Mouse (Mus musculus) hindbrain, embryonic 11.5 days (tissue): ENCODE results near the gene Tead2. TPM values are rescaled to one million over a fixed set of nuclear protein-coding genes. Genes with fewer than 3 reads are reported as not detected.

Source experiments
- ATAC-seq: fragments of 200-750 bp; cut with Nextera tagmentation; 2 replicates; pipeline ENCODE4 v1.8.0; 2017; ENCODE audit warnings: mild to moderate bottlenecking, moderate TSS enrichment, moderate library complexity; ENCODE audit not compliant: low FRiP score
- DNase-seq: peaks from one replicate; pipeline ENCODE4 v3.0.0-alpha.2; 2015; ENCODE audit warnings: low spot score
- H3K27ac ChIP-seq: fragments of 300-500 bp; sonication (generic); 2 replicates; pipeline ENCODE4 v1.5.1; 2014; ENCODE audit warnings: mild to moderate bottlenecking, low read depth, low read length
- H3K27me3 ChIP-seq: fragments of 300-500 bp; sonication (generic); 2 replicates; pipeline ENCODE4 v1.6.1; 2014; ENCODE audit warnings: mild to moderate bottlenecking, low read length, moderate library complexity, mixed read lengths; ENCODE audit not compliant: control insufficient read depth, insufficient read depth
- H3K36me3 ChIP-seq: fragments of 300-500 bp; sonication (generic); 2 replicates; pipeline ENCODE4 v1.6.1; 2014; ENCODE audit warnings: mild to moderate bottlenecking, low read length, moderate library complexity, mixed read lengths; ENCODE audit not compliant: control insufficient read depth, insufficient read depth
- H3K4me1 ChIP-seq: fragments of 300-500 bp; sonication (generic); replicated peaks from 2 replicates; pipeline ENCODE4 v1.6.1; 2014; ENCODE audit warnings: low read length, mixed read lengths; ENCODE audit not compliant: control insufficient read depth, insufficient read depth
- H3K4me2 ChIP-seq: fragments of 300-500 bp; sonication (generic); replicated peaks from 2 replicates; pipeline ENCODE4 v1.6.1; 2014; ENCODE audit warnings: mild to moderate bottlenecking, low read depth, low read length
- H3K4me3 ChIP-seq: fragments of 300-500 bp; sonication (generic); 2 replicates; pipeline ENCODE4 v1.5.1; 2014; ENCODE audit warnings: low read depth, low read length
- H3K9ac ChIP-seq: fragments of 300-500 bp; sonication (generic); 2 replicates; pipeline ENCODE4 v1.6.1; 2014; ENCODE audit warnings: low read depth, low read length
- H3K9me3 ChIP-seq: fragments of 300-500 bp; sonication (generic); 2 replicates; pipeline ENCODE4 v1.6.1; 2016; ENCODE audit warnings: low read length; ENCODE audit not compliant: control insufficient read depth
- whole genome bisulfite sequencing: fragments of 180-500 bp; shearing (Covaris S2); extraction: QIAGEN DNeasy Blood & Tissue Kit; methylation state at CpG from one replicate; pipeline ENCODE4 v1.1.7; 2014; 5-methylcytosine and 5-hydroxymethylcytosine counted together
- polyA plus RNA-seq: library from polyadenylated mRNA; unstranded; fragments of >200 nt; fragmentation: Nextera tagmentation; extraction: Ambion mirVana; gene quantifications from 2 replicates; pipeline ENCODE4 v1.2.1, GENCODE M21; 2014

Tead2 gene
- polyA plus RNA-seq, 1 experiment from 2014 or later = 229 TPM

DNA sequence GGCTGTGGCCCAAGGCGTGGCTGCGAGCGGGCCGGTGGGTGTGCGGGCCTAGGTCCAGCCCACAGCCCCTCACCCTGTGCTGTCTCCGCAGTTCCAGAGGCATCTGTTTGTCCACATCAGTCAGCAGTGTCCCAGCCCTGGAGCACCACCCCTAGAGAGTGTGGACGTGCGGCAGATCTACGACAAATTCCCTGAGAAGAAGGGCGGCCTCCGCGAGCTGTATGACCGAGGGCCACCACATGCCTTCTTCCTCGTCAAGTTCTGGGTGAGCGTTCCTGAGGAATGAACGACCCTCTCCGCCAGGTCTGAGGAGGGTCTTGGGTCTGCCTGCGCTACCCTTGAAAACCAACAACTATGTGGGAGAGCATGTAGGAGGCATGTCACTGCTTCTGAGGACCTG is 13.0 kb downstream of the Tead2 start:
- no peak overlapping the region for H3K4me3 ChIP-seq
- H3K36me3 ChIP-seq = peaks cover 34% of the 10 kb centered on the region
- DNase-seq (no peak), ATAC-seq (no peak)
- no peak overlapping the region for H3K9ac ChIP-seq
- no peaks in the 10 kb centered on the region for H3K9me3 ChIP-seq
- H3K4me1 ChIP-seq = no peaks in the 10 kb centered on the region; the same call in 1 of the 2 replicates
- H3K27me3 ChIP-seq = no peaks in the 10 kb centered on the region
- 96% methylated on average over 18 of the region's 18 CpGs for WGBS
- no peak overlapping the region for H3K27ac ChIP-seq
- no peak overlapping the region for H3K4me2 ChIP-seq

DNA sequence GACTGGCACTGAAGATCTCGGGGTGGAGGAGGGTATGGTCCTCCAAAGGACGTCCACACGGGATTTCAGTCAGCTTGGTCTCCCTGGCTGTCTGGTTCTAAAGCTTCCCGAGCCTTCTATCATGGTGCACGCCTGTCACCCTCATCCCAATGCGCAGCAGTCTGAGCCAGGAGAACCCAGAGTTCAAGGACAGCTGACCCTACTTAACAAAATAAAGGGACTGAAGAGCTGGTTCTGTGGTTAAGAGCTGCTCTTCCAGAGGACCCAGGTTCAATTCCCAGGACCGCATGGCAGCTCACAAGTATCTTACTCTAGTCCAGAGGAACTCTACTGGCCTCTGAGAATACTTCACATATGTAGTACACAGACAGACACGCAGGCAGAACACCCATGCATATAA is 13.5 kb downstream of the Tead2 start:
- no peaks in the 10 kb centered on the region for H3K27me3 ChIP-seq
- H3K4me3 ChIP-seq = no peak overlapping the region
- no peaks in the 10 kb centered on the region for H3K9me3 ChIP-seq
- ATAC-seq (no peak), DNase-seq (no peak)
- H3K4me1 ChIP-seq = peaks cover 3% of the 10 kb centered on the region
- H3K36me3 ChIP-seq = peaks cover 34% of the 10 kb centered on the region
- no peak overlapping the region for H3K4me2 ChIP-seq
- H3K27ac ChIP-seq = no peak overlapping the region
- no peak overlapping the region for H3K9ac ChIP-seq
- WGBS = 93% methylated on average over 8 of the region's 8 CpGs

DNA sequence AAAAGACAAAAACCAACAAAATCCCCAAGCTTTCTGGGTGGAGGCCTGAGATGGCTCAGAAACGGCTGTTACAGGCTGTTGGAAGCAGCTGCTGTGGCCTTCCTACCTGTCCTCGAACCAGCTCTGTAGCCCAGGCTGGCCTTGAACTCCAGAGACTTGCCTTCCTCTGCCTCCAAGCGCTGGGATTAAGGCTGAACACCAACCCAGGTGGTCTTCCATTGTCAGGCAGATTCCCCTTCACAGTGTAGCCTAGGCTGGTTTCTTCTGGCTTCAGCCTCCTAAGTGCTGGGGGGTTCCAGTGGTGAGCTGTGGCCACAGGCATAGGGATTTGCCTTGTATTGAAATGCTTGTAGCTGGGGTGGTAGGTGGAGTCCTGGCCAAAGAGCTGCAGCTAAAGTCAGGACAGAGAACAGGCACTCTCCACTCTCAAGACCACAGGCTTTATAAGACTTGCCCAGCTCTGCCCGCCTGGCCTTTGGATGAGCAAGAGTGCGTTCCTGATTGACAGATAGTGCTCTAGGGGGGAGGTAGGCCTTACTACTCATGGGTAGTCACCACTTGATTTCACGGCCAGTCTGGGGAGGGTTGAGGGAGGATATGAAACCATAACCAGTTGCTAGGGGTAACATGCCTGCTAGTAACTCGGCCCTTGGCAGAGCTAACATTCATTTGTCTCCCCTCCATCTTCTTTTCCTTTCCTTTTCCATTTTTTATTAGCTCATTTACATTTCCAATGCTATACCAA is 14.1 kb downstream of the Tead2 start:
- Histone ChIP-seq H3K4me3 (no peak overlapping the region), H3K27me3 (no peaks in the 10 kb centered on the region), H3K27ac (no peak overlapping the region), H3K4me2 (no peak overlapping the region), H3K36me3 (peaks cover 34% of the 10 kb centered on the region), H3K9me3 (no peaks in the 10 kb centered on the region), H3K9ac (no peak overlapping the region), H3K4me1 (peaks cover 7% of the 10 kb centered on the region)
- DNase-seq (no peak), ATAC-seq (no peak)
- WGBS = 87% methylated on average over 7 of the region's 7 CpGs

DNA sequence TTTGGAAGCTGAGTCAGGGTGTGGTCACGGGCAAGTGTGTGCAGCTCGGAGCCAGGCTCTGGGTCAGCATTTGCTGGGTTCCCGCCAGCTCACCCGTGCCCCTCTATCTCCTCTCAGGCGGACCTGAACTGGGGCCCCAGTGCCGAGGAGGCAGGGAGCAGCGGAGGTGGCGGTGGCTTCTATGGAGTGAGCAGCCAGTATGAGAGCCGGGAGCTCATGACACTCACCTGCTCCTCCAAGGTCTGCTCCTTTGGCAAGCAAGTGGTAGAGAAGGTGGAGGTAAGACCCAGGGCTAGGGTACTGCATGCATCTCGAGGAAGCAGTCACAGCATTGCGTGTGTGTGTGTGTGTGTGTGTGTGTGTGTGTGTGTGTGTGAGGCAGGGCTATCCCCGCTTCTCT is 15.6 kb downstream of the Tead2 start:
- no peak overlapping the region for H3K4me2 ChIP-seq
- 86% methylated on average over 12 of the region's 12 CpGs for WGBS
- no peaks in the 10 kb centered on the region for H3K27me3 ChIP-seq
- DNase-seq (no peak), ATAC-seq (no peak)
- no peak overlapping the region for H3K27ac ChIP-seq
- H3K36me3 ChIP-seq = peaks cover 32% of the 10 kb centered on the region
- no peak overlapping the region for H3K4me3 ChIP-seq
- H3K9ac ChIP-seq = no peak overlapping the region
- H3K9me3 ChIP-seq = no peaks in the 10 kb centered on the region
- H3K4me1 ChIP-seq = peaks cover 7% of the 10 kb centered on the region

DNA sequence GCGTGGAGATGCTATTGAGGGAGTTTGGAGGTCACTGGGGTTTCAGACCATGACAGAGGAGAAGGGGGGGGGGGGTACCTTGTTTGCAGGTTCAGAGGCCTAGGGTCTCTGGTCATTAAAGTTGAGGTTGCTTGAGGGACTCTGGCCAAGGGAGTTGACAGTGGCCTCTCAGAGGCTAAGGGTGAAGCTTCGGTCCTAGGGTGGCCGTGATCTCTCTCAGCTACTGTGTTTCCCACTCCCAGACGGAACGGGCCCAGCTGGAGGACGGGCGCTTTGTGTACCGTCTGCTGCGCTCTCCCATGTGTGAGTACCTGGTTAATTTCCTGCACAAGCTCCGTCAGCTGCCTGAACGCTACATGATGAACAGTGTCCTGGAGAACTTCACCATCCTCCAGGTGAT is 16.4 kb downstream of the Tead2 start:
- Histone ChIP-seq H3K9ac (no peak overlapping the region), H3K4me2 (no peak overlapping the region), H3K27me3 (no peaks in the 10 kb centered on the region), H3K4me1 (peaks cover 7% of the 10 kb centered on the region), H3K4me3 (no peak overlapping the region), H3K36me3 (peaks cover 29% of the 10 kb centered on the region), H3K9me3 (no peaks in the 10 kb centered on the region), H3K27ac (no peak overlapping the region)
- 88% methylated on average over 11 of the region's 11 CpGs for WGBS
- ATAC-seq (no peak), DNase-seq (no peak)

DNA sequence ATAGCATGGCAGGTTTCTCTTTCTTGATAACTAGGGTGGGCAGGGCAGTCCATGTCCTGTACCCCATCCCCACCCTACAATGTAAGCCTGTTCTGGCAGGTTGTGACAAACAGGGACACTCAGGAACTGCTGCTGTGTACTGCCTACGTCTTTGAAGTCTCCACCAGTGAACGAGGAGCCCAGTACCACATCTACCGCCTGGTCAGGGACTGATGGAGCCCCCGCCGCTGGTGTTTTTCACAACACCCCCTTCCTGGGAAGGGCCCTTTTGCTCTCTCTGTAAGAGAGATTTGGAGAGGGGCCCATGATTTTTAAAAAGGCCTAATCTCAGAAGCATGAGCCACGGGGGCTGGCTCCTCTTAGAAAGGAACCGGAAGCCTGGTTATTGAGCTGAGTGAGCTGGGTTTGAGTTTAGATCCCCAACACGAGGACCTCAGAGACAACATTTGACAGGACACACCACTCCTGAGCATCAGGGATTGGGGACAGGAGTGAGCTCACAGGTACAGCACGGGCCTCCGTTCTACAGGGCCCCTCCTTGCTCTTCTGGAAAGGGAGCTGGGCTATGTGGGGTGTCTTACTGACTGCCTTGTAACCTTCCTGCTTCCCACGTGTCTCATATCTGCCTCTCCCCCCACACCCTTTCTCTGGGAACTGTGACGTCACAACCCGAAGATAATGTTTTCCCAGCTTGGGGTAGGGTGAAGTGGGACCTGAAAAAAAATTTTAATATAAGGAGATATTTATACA is 17.3 kb downstream of the Tead2 start:
- H3K9ac ChIP-seq = no peak overlapping the region
- WGBS = 70% methylated on average over 13 of the region's 13 CpGs

DNA sequence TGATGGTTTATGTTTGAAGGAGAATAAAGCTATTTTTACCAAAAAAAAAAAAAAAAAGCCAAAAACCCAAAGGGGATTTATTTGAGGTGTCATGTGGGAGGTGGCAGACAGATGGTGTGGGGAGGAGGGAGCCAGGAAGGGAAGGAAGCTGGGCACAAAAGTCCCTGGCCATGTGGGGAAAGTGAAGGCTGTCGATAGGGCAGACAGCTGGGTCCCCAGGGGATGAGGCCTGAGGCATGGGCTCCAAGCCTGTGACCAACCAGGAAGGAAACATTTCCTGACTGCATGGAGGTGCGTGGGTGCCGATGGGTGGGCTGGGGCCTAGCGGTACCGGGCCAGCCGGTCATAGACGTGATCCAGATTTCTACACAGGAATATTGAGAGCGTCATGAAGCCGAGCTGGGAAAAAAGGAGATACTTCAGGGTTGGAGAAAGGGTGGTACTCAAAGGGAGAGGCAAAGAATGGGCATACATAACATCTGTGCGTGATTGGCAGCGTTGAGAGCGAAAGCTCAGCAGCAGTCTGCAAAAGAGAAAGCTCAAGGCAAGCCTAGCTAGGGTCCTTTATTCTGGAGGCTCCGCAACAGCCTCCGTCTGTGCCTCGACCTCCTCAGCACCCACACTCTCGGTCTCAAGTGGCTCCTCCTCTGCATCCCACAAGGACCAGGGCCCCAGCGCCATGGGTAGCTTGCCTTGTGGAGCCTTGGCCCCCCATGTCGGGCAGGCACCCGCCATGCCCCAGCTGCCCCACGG is 18.2 kb downstream of the Tead2 start:
- H3K36me3 ChIP-seq = peaks cover 21% of the 10 kb centered on the region

More for the DNA sequence above, 17.3 kb downstream of the Tead2 start:
- Histone ChIP-seq H3K27ac (peak overlapping the region; percentile 0; the same call in 1 of the 2 replicates), H3K27me3 (no peaks in the 10 kb centered on the region), H3K4me1 (peaks cover 7% of the 10 kb centered on the region), H3K9me3 (no peaks in the 10 kb centered on the region), H3K4me3 (no peak overlapping the region), H3K4me2 (no peak overlapping the region), H3K36me3 (peaks cover 26% of the 10 kb centered on the region)
- ATAC-seq (no peak), DNase-seq (peak; percentile 19)

DNA sequence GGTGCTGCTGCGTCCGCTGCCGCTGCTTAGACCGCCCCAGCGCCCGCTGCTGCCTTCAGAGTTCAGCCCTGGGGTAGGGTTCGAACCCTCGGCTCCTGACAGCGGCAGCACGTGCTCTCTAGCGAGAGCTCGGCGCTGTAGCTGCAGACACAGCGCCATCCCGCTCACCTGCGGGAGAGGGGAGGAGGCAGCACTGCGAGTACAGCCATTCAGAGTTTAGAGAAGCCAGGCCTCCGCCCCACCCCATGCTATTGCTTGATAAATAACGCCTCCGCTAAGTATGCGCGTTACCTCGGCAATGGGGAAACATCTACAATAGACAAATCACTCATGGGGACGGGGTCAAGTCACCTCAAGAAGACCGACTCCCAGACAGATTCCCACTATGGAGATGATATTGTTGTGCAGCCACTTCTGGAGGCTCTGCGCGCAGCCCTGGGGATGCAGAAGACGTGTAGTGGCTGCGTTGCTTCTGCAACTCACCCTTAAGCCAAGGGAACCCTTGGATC is 18.8 kb downstream of the Tead2 start:
- Histone ChIP-seq H3K4me2 (peak overlapping the region; percentile 21; the same call in 1 of the 2 replicates), H3K4me3 (no peak overlapping the region), H3K27me3 (peaks cover 4% of the 10 kb centered on the region), H3K27ac (peak overlapping the region; percentile 27; the same call in 1 of the 2 replicates), H3K9me3 (no peaks in the 10 kb centered on the region), H3K36me3 (peaks cover 16% of the 10 kb centered on the region), H3K9ac (peak overlapping the region; percentile 42; the same call in 1 of the 2 replicates), H3K4me1 (peaks cover 7% of the 10 kb centered on the region)
- ATAC-seq = peak; percentile 20; the same call in 1 of the 2 replicates
- DNase-seq = peak; percentile 63
- 8% methylated on average over 29 of the region's 29 CpGs for WGBS

More for the DNA sequence above, 18.2 kb downstream of the Tead2 start:
- no peak overlapping the region for H3K4me3 ChIP-seq
- peak overlapping the region; percentile 21 for H3K4me2 ChIP-seq
- H3K27ac ChIP-seq = peak overlapping the region; percentile 27
- H3K9me3 ChIP-seq = no peaks in the 10 kb centered on the region
- peak; percentile 62 for DNase-seq
- 20% methylated on average over 20 of the region's 20 CpGs for WGBS
- ATAC-seq = peak; percentile 15; the same call in 1 of the 2 replicates
- no peaks in the 10 kb centered on the region; the same call in 1 of the 2 replicates for H3K27me3 ChIP-seq
- H3K9ac ChIP-seq = peak overlapping the region; percentile 42; the same call in 1 of the 2 replicates
- H3K4me1 ChIP-seq = peaks cover 7% of the 10 kb centered on the region
